Mouse (Mus musculus): ENCODE measurements around the gene Scn2b. TPM values are rescaled to one million over a fixed set of nuclear protein-coding genes. Genes with fewer than 3 reads are reported as not detected.
A peak's percentile ranks its signal among the peaks of the same experiment; 100 is the strongest.

Scn2b gene
- polyA plus RNA-seq, 1 experiment from 2014 or later, result 2.7 TPM

- WGBS, result 38% methylated on average over 4 of the region's 4 CpGs
- no peak overlapping the region for H3K4me2 ChIP-seq (ENCODE audit: low read depth, low read length)
- H3K4me1 ChIP-seq (replicated peaks; ENCODE audit: control insufficient read depth, insufficient read depth, low read length), result no peaks in the 10 kb centered on the region
- no peaks in the 10 kb centered on the region for H3K9me3 ChIP-seq (ENCODE audit: control insufficient read depth, low read length)
- H3K36me3 ChIP-seq (ENCODE audit: control insufficient read depth, insufficient read depth, low read length), result no peaks in the 10 kb centered on the region
- H3K4me3 ChIP-seq (ENCODE audit: low read length), result no peak overlapping the region
- ATAC-seq (ENCODE audit: low read depth), result no peak
- H3K9ac ChIP-seq (ENCODE audit: low read length), result no peak overlapping the region
- no peak overlapping the region for H3K27ac ChIP-seq (ENCODE audit: low read length)
- no peaks in the 10 kb centered on the region for H3K27me3 ChIP-seq (ENCODE audit: control insufficient read depth, insufficient read depth, low read depth, low read length)
Observed at GRCm38 (mm10) chr9:45092641-45093040, 24.9 kb upstream of the Scn2b start.

- H3K27me3 ChIP-seq (ENCODE audit: control insufficient read depth, insufficient read depth, low read depth, low read length), result no peaks in the 10 kb centered on the region
- H3K9ac ChIP-seq (ENCODE audit: low read length), result no peak overlapping the region
- H3K4me3 ChIP-seq (ENCODE audit: low read length), result no peak overlapping the region
- no peak overlapping the region for H3K27ac ChIP-seq (ENCODE audit: low read length)
- no peaks in the 10 kb centered on the region for H3K9me3 ChIP-seq (ENCODE audit: control insufficient read depth, low read length)
- 65% methylated on average over 6 of the region's 6 CpGs for WGBS
- no peak; the same call in 1 of the 2 replicates for ATAC-seq (ENCODE audit: low read depth)
- H3K4me2 ChIP-seq (ENCODE audit: low read depth, low read length), result no peak overlapping the region
- no peaks in the 10 kb centered on the region for H3K36me3 ChIP-seq (ENCODE audit: control insufficient read depth, insufficient read depth, low read length)
- H3K4me1 ChIP-seq (replicated peaks; ENCODE audit: control insufficient read depth, insufficient read depth, low read length), result no peaks in the 10 kb centered on the region
Observed at GRCm38 (mm10) chr9:45095149-45095937, 22.2 kb upstream of the Scn2b start.

GRCm38 (mm10) chr9:45097877-45098276 lies 19.7 kb upstream of the Scn2b start:
- Histone ChIP-seq H3K4me3 (ENCODE audit: low read length) (no peak overlapping the region), H3K27ac (ENCODE audit: low read length) (no peak overlapping the region), H3K4me2 (ENCODE audit: low read depth, low read length) (no peak overlapping the region), H3K36me3 (ENCODE audit: control insufficient read depth, insufficient read depth, low read length) (no peaks in the 10 kb centered on the region), H3K27me3 (ENCODE audit: control insufficient read depth, insufficient read depth, low read depth, low read length) (no peaks in the 10 kb centered on the region), H3K9me3 (ENCODE audit: control insufficient read depth, low read length) (no peaks in the 10 kb centered on the region), H3K4me1 (replicated peaks; ENCODE audit: control insufficient read depth, insufficient read depth, low read length) (no peaks in the 10 kb centered on the region), H3K9ac (ENCODE audit: low read length) (no peak overlapping the region)
- 74% methylated on average over 5 of the region's 5 CpGs for WGBS
- ATAC-seq (ENCODE audit: low read depth), result no peak

- H3K36me3 ChIP-seq (ENCODE audit: control insufficient read depth, insufficient read depth, low read length), result no peaks in the 10 kb centered on the region
- no peak for ATAC-seq (ENCODE audit: low read depth)
- 37% methylated on average over 3 of the region's 3 CpGs for WGBS
Observed at GRCm38 (mm10) chr9:45098426-45098825, 19.2 kb upstream of the Scn2b start.

GRCm38 (mm10) chr9:45102528-45102927 lies 15.1 kb upstream of the Scn2b start:
- no peaks in the 10 kb centered on the region for H3K9me3 ChIP-seq (ENCODE audit: control insufficient read depth, low read length)
- H3K36me3 ChIP-seq (ENCODE audit: control insufficient read depth, insufficient read depth, low read length), result no peaks in the 10 kb centered on the region
- no peaks in the 10 kb centered on the region for H3K27me3 ChIP-seq (ENCODE audit: control insufficient read depth, insufficient read depth, low read depth, low read length)
- no peak overlapping the region for H3K4me3 ChIP-seq (ENCODE audit: low read length)
- no peaks in the 10 kb centered on the region for H3K4me1 ChIP-seq (replicated peaks; ENCODE audit: control insufficient read depth, insufficient read depth, low read length)
- no peak for ATAC-seq (ENCODE audit: low read depth)
- H3K4me2 ChIP-seq (ENCODE audit: low read depth, low read length), result no peak overlapping the region
- H3K27ac ChIP-seq (ENCODE audit: low read length), result no peak overlapping the region
- H3K9ac ChIP-seq (ENCODE audit: low read length), result no peak overlapping the region
- WGBS, result 71% methylated on average over 1 of the region's 1 CpGs

More at GRCm38 (mm10) chr9:45098426-45098825, 19.2 kb upstream of the Scn2b start:
- Histone ChIP-seq H3K9me3 (ENCODE audit: control insufficient read depth, low read length) (no peaks in the 10 kb centered on the region), H3K9ac (ENCODE audit: low read length) (no peak overlapping the region), H3K27me3 (ENCODE audit: control insufficient read depth, insufficient read depth, low read depth, low read length) (no peaks in the 10 kb centered on the region), H3K4me3 (ENCODE audit: low read length) (no peak overlapping the region), H3K27ac (ENCODE audit: low read length) (no peak overlapping the region), H3K4me1 (replicated peaks; ENCODE audit: control insufficient read depth, insufficient read depth, low read length) (no peaks in the 10 kb centered on the region), H3K4me2 (ENCODE audit: low read depth, low read length) (no peak overlapping the region)

GRCm38 (mm10) chr9:45103211-45103979 lies 14.2 kb upstream of the Scn2b start:
- H3K9ac ChIP-seq (ENCODE audit: low read length), result no peak overlapping the region
- no peak overlapping the region for H3K27ac ChIP-seq (ENCODE audit: low read length)
- 43% methylated on average over 11 of the region's 11 CpGs for WGBS
- H3K4me1 ChIP-seq (replicated peaks; ENCODE audit: control insufficient read depth, insufficient read depth, low read length), result no peaks in the 10 kb centered on the region
- no peak for ATAC-seq (ENCODE audit: low read depth)
- H3K4me2 ChIP-seq (ENCODE audit: low read depth, low read length), result no peak overlapping the region
- no peak overlapping the region for H3K4me3 ChIP-seq (ENCODE audit: low read length)
- no peaks in the 10 kb centered on the region for H3K9me3 ChIP-seq (ENCODE audit: control insufficient read depth, low read length)
- H3K27me3 ChIP-seq (ENCODE audit: control insufficient read depth, insufficient read depth, low read depth, low read length), result no peaks in the 10 kb centered on the region
- H3K36me3 ChIP-seq (ENCODE audit: control insufficient read depth, insufficient read depth, low read length), result no peaks in the 10 kb centered on the region

GRCm38 (mm10) chr9:45105596-45106374 lies 11.8 kb upstream of the Scn2b start:
- Histone ChIP-seq H3K27ac (ENCODE audit: low read length) (no peak overlapping the region), H3K9ac (ENCODE audit: low read length) (no peak overlapping the region), H3K27me3 (ENCODE audit: control insufficient read depth, insufficient read depth, low read depth, low read length) (no peaks in the 10 kb centered on the region), H3K9me3 (ENCODE audit: control insufficient read depth, low read length) (no peaks in the 10 kb centered on the region), H3K36me3 (ENCODE audit: control insufficient read depth, insufficient read depth, low read length) (no peaks in the 10 kb centered on the region), H3K4me2 (ENCODE audit: low read depth, low read length) (no peak overlapping the region), H3K4me3 (ENCODE audit: low read length) (no peak overlapping the region), H3K4me1 (replicated peaks; ENCODE audit: control insufficient read depth, insufficient read depth, low read length) (no peaks in the 10 kb centered on the region)
- no peak for ATAC-seq (ENCODE audit: low read depth)
- WGBS, result 70% methylated on average over 2 of the region's 2 CpGs

- H3K4me3 ChIP-seq (ENCODE audit: low read length), result peak overlapping the region; percentile 35
Observed at GRCm38 (mm10) chr9:45115706-45116105, 1.9 kb upstream of the Scn2b start.

GRCm38 (mm10) chr9:45116819-45117218 lies 763 bp upstream of the Scn2b start:
- no peaks in the 10 kb centered on the region for H3K36me3 ChIP-seq (ENCODE audit: control insufficient read depth, insufficient read depth, low read length)
- H3K4me3 ChIP-seq (ENCODE audit: low read length), result no peak overlapping the region
- H3K4me2 ChIP-seq (ENCODE audit: low read depth, low read length), result no peak overlapping the region
- H3K27ac ChIP-seq (ENCODE audit: low read length), result no peak overlapping the region
- no peaks in the 10 kb centered on the region for H3K9me3 ChIP-seq (ENCODE audit: control insufficient read depth, low read length)
- WGBS, result 54% methylated on average over 9 of the region's 9 CpGs
- peaks cover 6% of the 10 kb centered on the region; the same call in 1 of the 2 replicates for H3K4me1 ChIP-seq (replicated peaks; ENCODE audit: control insufficient read depth, insufficient read depth, low read length)
- H3K9ac ChIP-seq (ENCODE audit: low read length), result no peak overlapping the region
- no peaks in the 10 kb centered on the region for H3K27me3 ChIP-seq (ENCODE audit: control insufficient read depth, insufficient read depth, low read depth, low read length)
- ATAC-seq (ENCODE audit: low read depth), result no peak

More at GRCm38 (mm10) chr9:45115706-45116105, 1.9 kb upstream of the Scn2b start:
- no peaks in the 10 kb centered on the region for H3K9me3 ChIP-seq (ENCODE audit: control insufficient read depth, low read length)
- H3K4me1 ChIP-seq (replicated peaks; ENCODE audit: control insufficient read depth, insufficient read depth, low read length), result peaks cover 6% of the 10 kb centered on the region; the same call in 1 of the 2 replicates
- H3K9ac ChIP-seq (ENCODE audit: low read length), result peak overlapping the region; percentile 40; the same call in 1 of the 2 replicates
- H3K27ac ChIP-seq (ENCODE audit: low read length), result no peak overlapping the region
- no peaks in the 10 kb centered on the region for H3K27me3 ChIP-seq (ENCODE audit: control insufficient read depth, insufficient read depth, low read depth, low read length)
- H3K4me2 ChIP-seq (ENCODE audit: low read depth, low read length), result peak overlapping the region; percentile 54
- no peaks in the 10 kb centered on the region for H3K36me3 ChIP-seq (ENCODE audit: control insufficient read depth, insufficient read depth, low read length)
- 4% methylated on average over 14 of the region's 14 CpGs for WGBS
- peak; percentile 67; the same call in 1 of the 2 replicates for ATAC-seq (ENCODE audit: low read depth)

Data from lung, embryonic 16.5 days (tissue).